Mouse (Mus musculus) right cerebral cortex, postnatal 36 days (tissue): ENCODE measurements at regions not wholly inside any gene's neighbourhood (a gene's known extent, or its start where the extent isn't known, plus 50 kb on each side); places are given as distances from the start of the nearest gene placed in this dataset.

Experiments used
- DNase-seq, 2 experiments: peaks; one replicate each; pipeline ENCODE4 v3.0.0; 2022; ENCODE audit warnings: low spot score in 2 of 2, mixed read lengths in 1 of 2

GRCm38 (mm10) chr15:68366816-68367215, 1866.1 kb upstream of the Lrrc6 start:
- no peak for DNase-seq

GRCm38 (mm10) chr15:68363058-68363735, 1862.5 kb upstream of the Lrrc6 start:
- DNase-seq: peak; percentile 98

GRCm38 (mm10) chr15:68362081-68363057, 1861.7 kb upstream of the Lrrc6 start:
- peak in 1 of 2 experiments; percentile 12 for DNase-seq

- no peak for DNase-seq
Observed at GRCm38 (mm10) chr15:68360956-68361908, 1860.5 kb upstream of the Lrrc6 start.

GRCm38 (mm10) chr15:68359496-68359895, 1858.8 kb upstream of the Lrrc6 start:
- DNase-seq: no peak

- no peak for DNase-seq
Observed at GRCm38 (mm10) chr15:68355957-68356356, 1855.2 kb upstream of the Lrrc6 start.

GRCm38 (mm10) chr15:68344652-68345051, 1843.9 kb upstream of the Lrrc6 start:
- DNase-seq: no peak

GRCm38 (mm10) chr15:68342542-68342941, 1841.8 kb upstream of the Lrrc6 start:
- no peak for DNase-seq

GRCm38 (mm10) chr15:68341056-68341455, 1840.3 kb upstream of the Lrrc6 start:
- no peak for DNase-seq

- DNase-seq: no peak
Observed at GRCm38 (mm10) chr15:68337264-68337663, 1836.6 kb upstream of the Lrrc6 start.

GRCm38 (mm10) chr15:68335837-68336236, 1835.1 kb upstream of the Lrrc6 start:
- no peak for DNase-seq

- no peak for DNase-seq
Observed at GRCm38 (mm10) chr15:68316116-68316515, 1815.4 kb upstream of the Lrrc6 start.
